9 mouse cellular contexts compared by ENCODE assay signal in genomic region chr14:106607041-106607440, GRCm38 (mm10).
A peak's percentile ranks its signal among the peaks of the same experiment; 100 is the strongest.
DNase-seq lines count a peak whose midpoint lies in the region; ATAC-seq and TF ChIP-seq lines count a peak whose summit lies in the region.
"Had no signal": no experiment of that assay in that cellular context is flagged by ENCODE, and none has a peak within 500 bp of the region (broad histone marks: within the 10 kb centered on the region; RNA-seq: fewer than 3 reads in every experiment).

No protein-coding gene starts in this region.

- peak; percentile 74 for TF ChIP-seq CTCF in heart, adult 2 months (IDR thresholded peaks at IDR 0.05)

- H3K4me2 ChIP-seq in heart, embryonic 11.5 days: no peak overlapping the region
- H3K4me2 ChIP-seq in midbrain, embryonic 11.5 days: no peak overlapping the region
- no peak overlapping the region for H3K4me2 ChIP-seq in forebrain, embryonic 13.5 days
- H3K4me2 ChIP-seq: liver, embryonic 13.5 days had no signal

- ATAC-seq in heart, embryonic 11.5 days (replicated peaks; ENCODE audit: insufficient number of reproducible peaks, low FRiP score, low TSS enrichment): no peak
- peak; percentile 49 for ATAC-seq in midbrain, embryonic 11.5 days (ENCODE audit: low FRiP score)
- peak; percentile 65; the same call in 1 of the 2 replicates for ATAC-seq in forebrain, embryonic 13.5 days
- no peak for ATAC-seq in inflammation-experienced regulatory T-cells, adult 6 months

- no peaks in the 10 kb centered on the region for H3K36me3 ChIP-seq in heart, adult 2 months (ENCODE audit: control insufficient read depth, insufficient read depth, low read length)
- H3K36me3 ChIP-seq in heart, embryonic 11.5 days (ENCODE audit: control insufficient read depth, insufficient read depth, low read length): no peaks in the 10 kb centered on the region
- H3K36me3 ChIP-seq in midbrain, embryonic 11.5 days (ENCODE audit: control insufficient read depth, insufficient read depth, low read length): no peaks in the 10 kb centered on the region
- no peaks in the 10 kb centered on the region for H3K36me3 ChIP-seq in midbrain, embryonic 10.5 days
- H3K36me3 ChIP-seq in forebrain, embryonic 13.5 days (ENCODE audit: poor library complexity, severe bottlenecking): no peaks in the 10 kb centered on the region
- H3K36me3 ChIP-seq: liver, embryonic 13.5 days had no signal

- TF ChIP-seq POLR2A in heart, adult 2 months (IDR thresholded peaks at IDR 0.05; ENCODE audit: insufficient read depth, low read depth, low read length): no peak

- no peak for TF ChIP-seq EP300 in heart, adult 2 months (IDR thresholded peaks at IDR 0.05; ENCODE audit: insufficient read depth, low read depth, low read length)

- H3K9me3 ChIP-seq in heart, embryonic 11.5 days (replicated peaks; ENCODE audit: control insufficient read depth, low read length): no peaks in the 10 kb centered on the region
- no peaks in the 10 kb centered on the region for H3K9me3 ChIP-seq in midbrain, embryonic 11.5 days (ENCODE audit: control insufficient read depth, low read length)
- no peaks in the 10 kb centered on the region for H3K9me3 ChIP-seq in midbrain, embryonic 10.5 days (replicated peaks)
- no peaks in the 10 kb centered on the region for H3K9me3 ChIP-seq in forebrain, embryonic 13.5 days (replicated peaks)
- H3K9me3 ChIP-seq: liver, embryonic 13.5 days had no signal

- H3K27me3 ChIP-seq in heart, adult 2 months (ENCODE audit: control insufficient read depth, insufficient read depth, low read length): no peaks in the 10 kb centered on the region
- no peaks in the 10 kb centered on the region for H3K27me3 ChIP-seq in heart, embryonic 11.5 days (ENCODE audit: control insufficient read depth, insufficient read depth, low read length)
- H3K27me3 ChIP-seq in midbrain, embryonic 11.5 days (ENCODE audit: control insufficient read depth, insufficient read depth, low read length): no peaks in the 10 kb centered on the region
- H3K27me3 ChIP-seq in midbrain, embryonic 10.5 days (ENCODE audit: low read depth, poor library complexity, severe bottlenecking): no peaks in the 10 kb centered on the region
- no peaks in the 10 kb centered on the region for H3K27me3 ChIP-seq in forebrain, embryonic 13.5 days
- H3K27me3 ChIP-seq: liver, embryonic 13.5 days had no signal

- 19% methylated on average over 3 of the region's 3 CpGs for WGBS in heart, adult 2 months
- WGBS in heart, embryonic 11.5 days (ENCODE audit: insufficient replicate concordance): 16% methylated on average over 3 of the region's 3 CpGs
- WGBS in midbrain, embryonic 11.5 days: 23% methylated on average over 3 of the region's 3 CpGs
- 22% methylated on average over 3 of the region's 3 CpGs for WGBS in midbrain, embryonic 10.5 days
- WGBS in forebrain, embryonic 13.5 days: 20% methylated on average over 3 of the region's 3 CpGs

- H3K4me3 ChIP-seq in heart, adult 2 months: no peak overlapping the region
- H3K4me3 ChIP-seq in heart, embryonic 11.5 days (ENCODE audit: low read depth, low read length): no peak overlapping the region
- H3K4me3 ChIP-seq in midbrain, embryonic 11.5 days (ENCODE audit: low read depth, low read length): no peak overlapping the region
- no peak overlapping the region for H3K4me3 ChIP-seq in midbrain, embryonic 10.5 days
- H3K4me3 ChIP-seq in forebrain, embryonic 13.5 days: no peak overlapping the region
- H3K4me3 ChIP-seq: liver, embryonic 13.5 days had no signal

- no peak for DNase-seq in heart, adult 2 months
- DNase-seq in midbrain, embryonic 11.5 days (ENCODE audit: low spot score, missing footprints): peak; percentile 93
- DNase-seq in midbrain, embryonic 10.5 days (ENCODE audit: low spot score): no peak
- peak; percentile 69 for DNase-seq in retina, postnatal 1 day
- no peak for DNase-seq in urinary bladder, adult 18-20 months (ENCODE audit: low spot score in 2 of 2)
- DNase-seq: liver, embryonic 13.5 days had no signal

- H3K4me1 ChIP-seq in heart, adult 2 months (ENCODE audit: control insufficient read depth, insufficient read depth, low read length): no peaks in the 10 kb centered on the region
- no peaks in the 10 kb centered on the region for H3K4me1 ChIP-seq in heart, embryonic 11.5 days (ENCODE audit: control insufficient read depth, insufficient read depth, low read length)
- peaks cover 9% of the 10 kb centered on the region for H3K4me1 ChIP-seq in midbrain, embryonic 11.5 days (ENCODE audit: control insufficient read depth, insufficient read depth, low read length)
- H3K4me1 ChIP-seq in midbrain, embryonic 10.5 days: peaks cover 15% of the 10 kb centered on the region
- H3K4me1 ChIP-seq in forebrain, embryonic 13.5 days: peaks cover 12% of the 10 kb centered on the region
- H3K4me1 ChIP-seq: liver, embryonic 13.5 days had no signal

- H3K79me2 ChIP-seq in heart, adult 2 months (replicated peaks; ENCODE audit: control insufficient read depth, insufficient read depth, low read length): no peaks in the 10 kb centered on the region

- no peak overlapping the region for H3K27ac ChIP-seq in heart, adult 2 months
- H3K27ac ChIP-seq in heart, embryonic 11.5 days (ENCODE audit: low read depth, low read length): no peak overlapping the region
- H3K27ac ChIP-seq in midbrain, embryonic 11.5 days (ENCODE audit: low read depth, low read length): no peak overlapping the region
- no peak overlapping the region for H3K27ac ChIP-seq in midbrain, embryonic 10.5 days (replicated peaks)
- no peak overlapping the region for H3K27ac ChIP-seq in forebrain, embryonic 13.5 days
- H3K27ac ChIP-seq: liver, embryonic 13.5 days had no signal

- intact Hi-C loops in heart, adult 2 months (cut with DNase I): no loop called here

- no peak overlapping the region for H3K9ac ChIP-seq in heart, adult 2 months (ENCODE audit: low read depth, low read length)
- no peak overlapping the region for H3K9ac ChIP-seq in heart, embryonic 11.5 days (ENCODE audit: low read depth, low read length)
- no peak overlapping the region for H3K9ac ChIP-seq in midbrain, embryonic 11.5 days (ENCODE audit: low read length)
- H3K9ac ChIP-seq in forebrain, embryonic 13.5 days: no peak overlapping the region
- H3K9ac ChIP-seq: liver, embryonic 13.5 days had no signal

Comparison
In these comparisons a context has a peak if more than half of its experiments do, and no peak if none do; other contexts are left out.
1. DNase-seq: peak in midbrain, embryonic 11.5 days (single experiment) and retina, postnatal 1 day (single experiment); none in heart, adult 2 months (0 of 2), midbrain, embryonic 10.5 days (single experiment) and urinary bladder, adult 18-20 months (0 of 2).
2. ATAC-seq: peak in midbrain, embryonic 11.5 days (single experiment) and forebrain, embryonic 13.5 days (single experiment); none in heart, embryonic 11.5 days (single experiment) and inflammation-experienced regulatory T-cells, adult 6 months (single experiment).